Mouse (Mus musculus) ES-E14 (cell line): ENCODE measurements around the gene Esr1.

Source experiments
- CHD2 ChIP-seq: IDR thresholded peaks from 2 replicates; pipeline ENCODE4 v1.6.1; 2014; ENCODE audit warnings: mild to moderate bottlenecking, low read depth, low read length, inconsistent platforms
- HCFC1 ChIP-seq: IDR thresholded peaks from 2 replicates; pipeline ENCODE4 v1.6.1; 2012; ENCODE audit warnings: low read length, inconsistent platforms, borderline replicate concordance; ENCODE audit not compliant: insufficient read depth
- MAFK ChIP-seq: IDR thresholded peaks from 2 replicates; pipeline ENCODE4 v1.6.1; 2014; ENCODE audit warnings: mild to moderate bottlenecking, low read depth, low read length, inconsistent platforms; ENCODE audit not compliant: insufficient read depth
- ZC3H11A ChIP-seq: IDR thresholded peaks from 2 replicates; pipeline ENCODE4 v1.6.1; 2012; ENCODE audit warnings: low read depth, mild to moderate bottlenecking, inconsistent platforms, low read length, borderline replicate concordance
- ZNF384 ChIP-seq: IDR thresholded peaks from 2 replicates; pipeline ENCODE4 v1.6.1; 2012; ENCODE audit warnings: low read depth, low read length, inconsistent platforms

GRCm38 (mm10) chr10:4683711-4684265 is 72.4 kb downstream of the Esr1 start:
- no peak for TF ChIP-seq MAFK
- no peak for TF ChIP-seq HCFC1
- no peak for TF ChIP-seq ZC3H11A
- TF ChIP-seq ZNF384: no peak
- TF ChIP-seq CHD2: no peak
